Mouse (Mus musculus) gastrocnemius, postnatal 36 days (tissue): ENCODE data around the gene Nynrin. TPM values are rescaled to one million over a fixed set of nuclear protein-coding genes. Genes with fewer than 3 reads are reported as not detected.

Experiments
- DNase-seq, 2 experiments: peaks; one replicate each; pipeline ENCODE4 v3.0.0; 2022
- intact Hi-C: fragments of 180-260 bp; cut with DNase I; formaldehyde crosslinking; loops from one replicate; pipeline ENCODE4 v1.15.1; 2025
- long read RNA-seq, 2 experiments: library from polyadenylated mRNA; stranded (forward); transcript quantifications; one replicate each; pipeline ENCODE4 v2.0.0; 2021
- total RNA-seq, 2 experiments: library from RNA; stranded (reverse); gene quantifications; 2 replicates each; pipeline ENCODE4 v1.2.3; 2021

Nynrin gene
- total RNA-seq = 1 to 10 TPM; 2.1 to 2.7 TPM
- long read RNA-seq, experiment 1 = 0 reads
- long read RNA-seq, experiment 2, partial matches to known transcripts = 0 of 1 reads
- long read RNA-seq, experiment 2, other reads (novel, unspliced or antisense) = 1 of 1 reads

DNA sequence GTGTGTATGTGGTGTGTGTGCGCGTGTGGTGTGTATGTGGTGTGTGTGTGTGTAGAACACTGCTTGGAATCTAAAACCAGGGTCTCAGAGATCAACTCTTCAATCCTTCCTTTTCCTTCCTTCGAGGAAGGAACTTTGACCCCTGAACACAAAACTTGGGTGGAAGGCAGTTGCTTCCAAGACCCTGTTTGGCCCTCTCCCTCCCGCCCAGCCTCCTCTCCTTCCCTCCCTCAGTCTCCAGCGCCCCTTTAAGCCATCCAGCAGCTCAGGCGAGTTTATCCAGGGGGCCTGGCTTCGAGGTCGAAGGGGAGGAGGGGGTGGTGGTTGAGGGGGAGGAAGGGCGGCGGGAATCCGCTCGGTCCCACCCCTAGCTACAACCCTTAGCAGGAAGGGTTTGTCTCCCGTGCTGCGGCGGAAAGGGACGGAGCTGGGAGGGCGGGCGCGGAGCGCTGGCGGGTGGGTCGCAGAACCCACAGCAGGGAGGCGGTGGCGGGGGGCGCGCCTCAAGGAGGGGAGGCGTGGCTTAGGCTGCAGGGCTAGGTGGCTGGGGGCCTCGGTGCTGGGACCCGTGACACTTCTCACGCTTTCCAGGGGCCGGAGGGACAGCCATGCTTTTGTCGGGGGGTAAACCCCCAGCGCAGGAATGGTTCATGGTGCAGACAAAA is at the start of gene Nynrin:
Nynrin (plus strand) TSS at position 390 of the 665 bp plus-strand sequence.
- intact Hi-C loops = no loop called here
- DNase-seq = peak in 1 of 2 experiments; percentile 63

DNA sequence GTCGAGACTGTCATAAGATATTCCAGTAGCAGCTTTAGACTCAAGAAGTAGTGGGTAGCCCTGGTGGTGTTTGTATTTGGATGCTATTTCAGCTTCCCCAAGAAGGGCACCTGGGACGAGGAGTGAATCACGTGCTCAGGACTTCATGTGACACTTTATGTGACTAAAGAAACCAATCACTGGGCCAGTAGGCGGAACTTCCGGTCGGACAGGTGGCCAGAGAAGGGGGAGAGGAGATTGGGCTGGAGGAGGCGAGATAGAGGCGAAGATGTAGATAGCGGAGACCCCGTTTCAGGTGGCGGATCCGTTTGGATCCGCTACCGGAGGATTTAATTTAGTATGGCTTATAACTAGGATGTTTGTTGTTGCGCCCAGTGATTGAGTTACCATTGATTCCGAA is 38.9 kb upstream of the Nynrin start:
- DNase-seq = peak in 1 of 2 experiments; percentile 71
- intact Hi-C loops = no loop called here

DNA sequence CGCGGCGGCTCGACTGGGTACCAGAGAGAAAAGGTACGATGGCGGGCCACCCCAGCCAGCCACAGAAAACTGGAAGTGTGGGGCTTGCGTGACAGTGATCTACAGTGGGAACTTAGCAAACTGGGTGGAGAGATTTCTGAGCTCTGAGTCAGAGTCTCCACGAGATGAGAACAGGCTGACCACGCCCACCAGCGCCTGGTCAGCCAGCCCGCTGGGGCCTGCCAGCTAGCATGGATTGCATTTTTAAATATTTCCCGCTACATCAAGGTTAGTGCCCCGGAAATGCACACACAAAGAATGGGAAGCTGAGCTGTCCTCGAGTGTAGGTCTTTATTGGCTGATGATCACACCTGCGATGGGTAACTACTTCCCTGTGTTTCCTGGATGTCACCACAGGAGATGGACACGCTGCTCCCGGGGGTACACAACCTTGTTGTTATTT is 38.5 kb upstream of the Nynrin start:
- intact Hi-C loops = no loop called here
- DNase-seq = peak; percentile 44 to 52

DNA sequence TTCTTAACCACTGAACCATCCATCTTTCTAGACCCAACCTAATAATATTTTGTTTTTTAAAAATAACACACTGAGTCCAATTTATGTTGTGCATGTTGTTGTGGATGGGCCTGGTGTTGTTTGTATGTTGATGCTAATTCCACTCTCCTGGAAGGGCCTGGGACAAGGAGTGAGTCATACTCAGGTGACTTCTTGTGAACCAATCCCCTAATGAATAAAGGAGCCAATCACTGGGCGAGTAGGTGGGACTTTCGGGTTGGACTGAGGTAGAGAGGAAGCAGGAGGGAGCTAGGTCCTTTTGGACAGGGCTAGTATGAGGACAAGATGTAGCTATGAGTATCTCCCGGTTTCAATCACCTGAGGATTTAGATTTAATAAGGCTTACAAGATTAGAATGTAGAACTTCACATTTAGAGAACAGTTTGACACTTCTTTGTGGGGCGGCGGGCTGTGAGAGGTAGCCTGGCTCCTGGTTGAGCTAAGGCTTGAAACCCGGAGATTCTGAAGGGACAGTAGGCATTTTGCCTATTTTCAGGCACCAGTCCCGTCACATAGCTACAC is 33.9 kb upstream of the Nynrin start:
- DNase-seq = no peak
- intact Hi-C loops = loop anchor here (5.0 kb wide), 1 partner anchor 97 kb away; no protein-coding TSS in a partner anchor

DNA sequence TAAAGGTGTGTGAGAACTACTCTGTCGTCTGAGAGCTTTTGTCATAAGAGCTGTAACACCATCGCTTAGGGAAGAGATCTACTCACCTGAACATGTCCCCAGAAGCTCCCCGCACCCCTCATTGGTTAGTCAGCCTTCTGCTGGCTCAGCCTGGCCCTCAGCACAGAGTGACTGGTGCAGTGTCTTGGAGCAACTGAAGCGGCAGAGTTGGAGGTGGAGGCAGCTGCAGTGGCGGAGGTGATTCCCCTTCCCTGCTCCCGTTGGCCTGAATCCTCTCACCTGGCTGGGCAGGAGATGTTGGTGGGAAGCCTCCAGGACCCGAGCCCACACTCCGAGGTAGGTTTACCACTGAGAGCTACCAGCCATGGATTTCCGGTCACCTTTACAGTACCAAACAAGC is 33.2 kb upstream of the Nynrin start:
- intact Hi-C loops = loop anchor here (5.0 kb wide), 1 partner anchor 97 kb away; no protein-coding TSS in a partner anchor
- DNase-seq = no peak

DNA sequence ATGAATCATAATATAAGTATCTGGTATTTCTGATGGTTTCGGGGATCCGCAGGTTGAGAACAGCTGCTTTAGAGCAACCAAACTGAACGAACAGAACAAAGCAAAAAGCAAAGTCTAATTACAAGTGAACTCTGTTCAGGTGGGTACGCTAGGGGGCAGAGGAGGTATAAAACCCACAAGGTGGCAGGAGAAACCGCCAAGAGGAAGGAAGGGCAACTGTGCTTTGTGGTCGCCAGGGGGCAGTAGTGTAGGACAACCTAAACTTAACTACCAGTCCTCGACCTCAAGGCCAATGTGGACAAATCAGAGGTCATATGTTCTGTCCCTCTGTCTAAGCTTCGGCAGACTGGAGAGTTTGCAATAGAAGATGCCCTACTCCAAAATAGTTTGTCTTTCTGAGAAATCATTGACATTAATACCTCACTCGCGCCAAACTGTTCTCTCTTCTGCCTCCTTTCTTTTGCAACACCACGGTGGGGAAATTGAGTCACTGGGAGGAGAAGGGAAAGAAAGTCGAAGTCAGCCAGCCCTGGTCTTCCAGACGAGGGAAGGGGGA is 31.3 kb upstream of the Nynrin start:
- DNase-seq = peak; percentile 44 to 73
- intact Hi-C loops = loop anchor here (2.0 to 5.0 kb wide), 2 partner anchors 40 to 95 kb away; no protein-coding TSS in a partner anchor

DNA sequence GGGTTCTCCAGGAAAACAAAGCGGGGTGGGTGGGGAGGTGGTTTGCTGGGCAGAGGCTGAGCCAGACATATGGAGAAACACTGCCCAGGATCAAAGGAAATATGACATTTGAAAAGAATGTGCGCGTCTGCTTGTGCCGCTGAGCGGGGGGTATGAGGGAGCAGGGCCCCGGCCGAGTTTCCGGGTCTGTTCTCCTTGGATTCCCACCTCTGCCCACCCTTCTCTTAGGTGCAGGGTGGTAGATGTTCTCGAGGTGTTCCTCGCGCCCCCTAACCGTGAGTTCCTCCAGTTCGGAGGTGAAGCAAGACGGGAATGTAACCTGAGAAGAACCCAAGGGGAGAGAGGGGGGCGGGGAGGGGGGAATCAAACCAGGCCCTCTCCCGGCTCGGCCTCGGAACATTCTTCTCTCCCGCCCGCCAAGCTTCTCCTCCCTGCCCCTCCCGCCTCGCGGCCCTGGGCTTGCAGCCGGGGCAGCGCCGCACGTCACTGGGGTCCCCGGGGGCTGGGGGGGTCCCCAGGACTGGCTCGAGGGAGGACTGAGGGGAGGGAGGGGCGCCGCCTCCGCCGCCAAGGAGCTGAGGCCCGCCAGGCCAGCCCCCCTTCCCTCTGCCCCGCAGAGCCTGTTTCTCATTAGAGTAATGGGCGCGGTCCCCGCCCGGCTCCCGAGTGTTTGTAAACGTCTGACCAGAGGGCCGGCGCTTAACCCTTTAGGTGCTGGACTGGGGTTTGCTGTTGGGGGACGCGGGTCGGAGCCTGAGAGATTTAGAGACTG is 30.6 kb upstream of the Nynrin start, which contains the start of gene Nfatc4:
Nfatc4 (plus strand) TSS at position 154 of the 772 bp plus-strand sequence.
- intact Hi-C loops = loop anchor here (2.0 to 5.0 kb wide), 2 partner anchors 40 to 94 kb away; no protein-coding TSS in a partner anchor
- DNase-seq = peak; percentile 83 to 85

DNA sequence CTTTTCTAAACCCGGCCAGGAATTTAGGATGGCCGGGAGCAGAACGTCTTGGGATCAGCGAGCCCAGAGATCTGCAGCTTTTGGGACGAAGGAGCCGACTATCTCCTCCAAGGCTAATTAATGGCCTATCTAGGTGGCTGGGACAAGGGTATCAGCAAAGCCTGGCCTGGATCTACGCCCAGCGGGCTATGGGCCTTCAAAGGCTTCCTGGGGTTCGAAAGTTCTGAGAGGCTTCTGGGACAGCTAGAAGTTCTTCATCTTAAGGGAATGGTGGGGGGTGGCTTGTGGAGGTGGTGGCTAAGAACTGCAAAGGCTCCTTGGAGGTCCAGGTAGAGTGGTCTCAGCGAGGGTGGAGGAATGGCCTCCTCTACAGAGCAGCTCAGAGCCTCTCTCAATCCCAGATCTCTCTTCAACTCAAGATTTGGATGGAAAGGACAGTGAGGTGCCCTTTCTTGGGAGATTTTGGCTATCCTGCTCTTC is 29.8 kb upstream of the Nynrin start:
- intact Hi-C loops = loop anchor here (5.0 kb wide), 1 partner anchor 93 kb away; no protein-coding TSS in a partner anchor
- DNase-seq = peak; percentile 21 to 43

DNA sequence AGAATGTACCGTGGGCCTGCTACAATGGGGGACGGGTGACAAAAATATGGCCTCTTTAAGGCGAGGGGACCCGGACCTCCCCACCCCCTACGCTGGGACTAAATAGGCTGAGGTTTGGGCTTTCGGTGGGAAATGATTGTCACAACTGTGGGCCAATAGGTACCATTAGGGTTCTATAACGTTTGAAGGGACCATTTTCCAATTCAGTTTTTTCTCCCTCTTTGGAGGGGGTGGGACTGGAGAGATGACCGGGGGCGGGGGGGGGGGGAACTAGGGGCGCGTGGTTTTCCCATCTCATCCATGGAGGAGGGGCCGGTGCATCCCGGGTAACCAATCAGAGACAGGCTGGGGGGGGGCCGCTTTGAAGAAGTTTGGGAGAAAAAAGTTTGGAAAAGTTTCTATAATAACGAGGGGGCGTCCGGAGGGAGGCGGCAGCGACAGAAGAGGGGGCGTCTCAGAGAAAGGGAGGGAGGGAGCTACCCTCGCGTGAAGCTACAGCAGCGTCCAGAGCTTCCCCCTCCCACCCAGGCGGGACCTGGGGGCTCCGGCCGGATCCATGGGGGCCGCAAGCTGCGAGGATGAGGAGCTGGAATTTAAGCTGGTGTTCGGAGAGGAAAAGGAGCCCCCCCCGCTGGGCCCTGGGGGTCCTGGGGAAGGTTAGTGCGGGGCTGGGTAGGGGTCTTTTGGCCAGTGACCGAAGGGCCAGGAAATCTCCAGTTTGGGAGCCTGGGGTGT is 29.2 kb upstream of the Nynrin start:
- intact Hi-C loops = loop anchor here (5.0 kb wide), 1 partner anchor 93 kb away; no protein-coding TSS in a partner anchor

DNA sequence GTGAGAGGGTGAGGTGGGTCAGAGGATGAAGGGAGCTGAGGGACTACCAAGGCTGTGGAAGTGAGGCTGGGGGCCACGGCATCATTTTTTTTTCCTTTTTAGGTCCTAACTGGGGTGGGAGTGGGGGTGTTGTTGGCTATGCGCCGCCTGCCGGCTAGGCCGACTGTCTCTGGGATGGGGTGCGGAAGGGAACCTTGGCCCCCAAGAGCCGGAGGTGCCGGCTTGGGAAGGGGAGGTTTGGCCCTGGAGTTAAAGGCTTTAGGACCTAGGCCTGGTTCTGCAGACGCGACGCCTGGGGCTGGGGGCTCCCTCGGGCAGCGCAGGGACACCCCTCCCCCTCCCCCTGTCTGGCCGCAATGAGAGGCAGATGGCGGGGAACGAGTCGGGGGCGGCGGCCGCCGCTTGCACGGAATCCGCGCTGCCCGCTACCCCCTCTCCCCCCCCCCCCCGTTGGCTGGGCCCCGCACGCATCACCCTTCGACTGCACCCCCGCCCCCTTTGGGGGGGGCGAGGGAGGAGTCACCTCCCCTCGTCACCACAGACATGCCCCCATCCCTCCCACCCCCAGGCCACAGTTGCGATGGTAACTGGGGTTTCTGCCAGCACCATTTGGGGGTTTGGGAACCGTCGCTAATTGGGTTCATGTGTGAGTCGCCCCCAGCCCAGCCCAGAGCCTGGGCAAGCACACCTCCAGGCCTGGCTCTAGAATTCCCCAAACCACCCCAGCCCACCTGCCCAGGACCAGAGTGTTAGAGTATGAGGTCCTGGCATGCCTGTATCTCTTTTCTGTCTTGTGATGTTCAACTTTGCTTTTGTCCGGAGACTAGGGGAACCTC is 28.4 kb upstream of the Nynrin start:
- peak; percentile 19 to 35 for DNase-seq
- intact Hi-C loops = no loop called here

More for the DNA sequence above, 29.2 kb upstream of the Nynrin start:
- peak; percentile 45 to 61 for DNase-seq

DNA sequence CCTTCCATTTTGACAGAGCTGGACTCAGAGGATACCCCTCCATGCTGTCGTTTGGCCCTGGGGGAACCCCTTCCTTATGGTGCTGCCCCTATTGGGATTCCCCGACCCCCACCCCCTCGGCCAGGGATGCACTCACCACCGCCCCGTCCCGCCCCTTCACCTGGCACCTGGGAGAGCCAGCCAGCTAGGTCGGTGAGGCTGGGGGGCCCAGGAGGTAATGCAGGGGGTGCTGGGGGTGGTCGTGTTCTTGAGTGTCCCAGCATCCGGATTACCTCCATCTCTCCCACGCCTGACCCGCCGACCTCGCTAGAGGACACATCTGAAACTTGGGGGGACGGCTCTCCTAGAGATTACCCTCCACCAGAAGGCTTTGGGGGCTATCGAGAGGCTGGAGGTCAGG is 27.7 kb upstream of the Nynrin start:
- intact Hi-C loops = no loop called here
- no peak for DNase-seq

DNA sequence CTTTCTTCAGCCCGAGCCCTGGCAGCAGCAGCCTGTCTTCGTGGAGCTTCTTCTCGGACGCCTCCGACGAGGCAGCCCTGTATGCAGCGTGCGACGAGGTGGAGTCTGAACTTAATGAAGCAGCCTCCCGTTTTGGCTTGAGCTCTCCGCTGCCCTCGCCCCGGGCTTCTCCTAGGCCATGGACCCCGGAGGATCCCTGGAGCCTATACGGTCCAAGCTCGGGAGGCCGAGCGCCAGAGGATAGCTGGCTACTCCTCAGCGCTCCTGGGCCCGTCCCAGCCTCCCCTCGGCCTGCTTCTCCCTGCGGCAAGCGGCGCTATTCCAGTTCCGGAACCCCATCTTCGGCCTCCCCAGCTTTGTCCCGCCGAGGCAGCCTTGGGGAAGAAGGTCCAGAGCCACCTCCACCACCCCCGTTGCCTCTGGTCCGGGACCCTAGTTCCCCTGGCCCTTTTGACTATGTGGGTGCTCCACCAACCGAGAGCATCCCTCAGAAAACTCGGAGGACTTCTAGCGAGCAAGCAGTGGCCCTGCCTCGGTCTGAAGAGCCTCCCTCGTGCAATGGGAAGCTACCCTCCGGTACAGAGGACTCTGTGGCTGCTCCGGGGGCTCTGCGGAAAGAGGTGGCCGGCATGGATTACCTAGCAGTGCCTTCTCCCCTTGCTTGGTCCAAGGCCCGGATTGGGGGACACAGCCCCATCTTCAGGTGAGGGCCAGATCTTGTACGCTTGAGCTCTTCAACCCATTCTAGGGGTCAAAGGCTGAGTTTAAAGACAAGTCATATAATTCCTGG is 27.1 kb upstream of the Nynrin start:
- DNase-seq = peak in 1 of 2 experiments; percentile 29
- intact Hi-C loops = no loop called here

DNA sequence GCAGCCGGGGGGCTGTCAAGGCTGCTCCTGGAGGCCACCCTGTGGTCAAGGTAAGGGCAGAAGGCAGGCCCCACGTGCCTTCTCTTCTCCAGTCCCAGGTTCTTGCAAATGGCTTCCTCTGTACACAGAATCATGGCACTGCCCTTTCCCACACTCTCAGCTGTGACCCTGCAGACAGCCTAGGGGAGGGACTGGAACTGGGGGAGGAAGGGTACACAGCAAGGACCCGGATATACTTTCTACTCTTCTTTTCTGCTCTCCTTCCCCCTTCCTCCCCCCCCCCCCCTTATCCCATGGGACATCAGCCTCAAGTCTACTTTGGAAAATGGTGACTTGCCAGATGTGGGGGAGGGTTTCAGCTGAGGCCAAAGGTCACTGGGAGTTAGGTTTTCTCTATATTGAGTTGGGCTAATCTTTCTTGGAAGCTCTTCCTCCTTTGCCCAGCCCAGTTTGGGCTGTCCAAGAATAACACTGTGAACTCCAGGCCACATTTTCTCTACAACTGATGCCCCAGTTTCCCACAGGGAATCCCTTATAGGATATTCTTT is 25.0 kb upstream of the Nynrin start:
- DNase-seq = no peak

DNA sequence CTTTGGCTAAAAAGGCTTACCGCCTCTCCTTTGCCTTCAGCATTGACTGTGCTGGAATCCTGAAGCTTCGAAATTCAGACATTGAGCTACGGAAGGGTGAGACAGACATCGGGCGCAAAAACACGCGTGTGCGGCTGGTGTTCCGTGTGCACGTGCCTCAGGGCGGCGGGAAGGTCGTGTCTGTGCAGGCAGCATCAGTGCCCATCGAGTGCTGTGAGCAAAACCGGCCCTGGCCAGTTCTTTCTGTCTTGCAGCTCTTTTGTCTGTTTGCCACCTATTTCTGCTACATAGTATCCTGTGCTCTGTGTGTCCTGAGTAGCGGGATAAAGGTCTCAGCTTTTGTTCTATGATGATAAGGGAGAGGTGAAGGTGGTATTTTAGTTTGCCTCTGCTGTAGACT is 24.0 kb upstream of the Nynrin start:
- intact Hi-C loops = no loop called here
- no peak for DNase-seq

More for the DNA sequence above, 25.0 kb upstream of the Nynrin start:
- intact Hi-C loops = no loop called here

DNA sequence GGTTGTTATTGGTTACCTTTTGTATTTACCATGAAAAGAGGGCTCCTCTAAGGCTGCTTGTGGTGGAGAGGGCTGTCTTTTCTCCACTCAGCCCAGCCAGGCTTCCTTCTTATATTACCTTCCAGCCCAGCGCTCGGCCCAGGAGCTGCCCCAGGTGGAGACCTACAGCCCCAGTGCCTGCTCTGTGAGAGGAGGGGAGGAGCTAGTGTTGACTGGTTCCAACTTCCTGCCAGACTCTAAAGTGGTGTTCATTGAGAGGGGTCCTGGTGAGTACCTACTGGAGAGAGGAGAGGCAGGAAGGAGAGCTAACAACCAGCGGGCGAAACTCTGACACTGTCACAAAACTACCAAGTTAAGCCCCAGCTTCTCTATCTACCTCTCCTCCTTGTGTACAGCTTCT is 23.5 kb upstream of the Nynrin start:
- intact Hi-C loops = no loop called here
- no peak for DNase-seq

DNA sequence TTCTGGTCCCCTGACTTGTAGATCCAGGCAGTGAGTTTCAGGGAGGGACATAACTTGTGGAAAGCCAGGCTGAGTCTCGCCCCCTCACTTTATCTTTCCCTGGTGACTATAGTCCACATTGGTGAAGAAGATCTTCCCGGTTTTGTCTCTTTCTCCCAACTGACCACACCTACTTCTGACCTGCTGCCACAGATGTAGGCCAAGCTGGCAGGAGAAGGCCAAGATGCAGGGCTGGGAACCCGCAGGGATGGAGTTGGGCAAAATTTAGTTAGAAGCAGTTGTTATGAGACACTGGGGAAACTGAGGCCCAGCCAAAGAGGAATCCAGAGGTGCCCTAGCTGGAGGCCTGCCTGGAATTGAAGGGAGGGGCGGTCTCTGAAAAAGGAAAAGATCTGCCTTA is 20.7 kb upstream of the Nynrin start:
- DNase-seq = no peak
- intact Hi-C loops = no loop called here

DNA sequence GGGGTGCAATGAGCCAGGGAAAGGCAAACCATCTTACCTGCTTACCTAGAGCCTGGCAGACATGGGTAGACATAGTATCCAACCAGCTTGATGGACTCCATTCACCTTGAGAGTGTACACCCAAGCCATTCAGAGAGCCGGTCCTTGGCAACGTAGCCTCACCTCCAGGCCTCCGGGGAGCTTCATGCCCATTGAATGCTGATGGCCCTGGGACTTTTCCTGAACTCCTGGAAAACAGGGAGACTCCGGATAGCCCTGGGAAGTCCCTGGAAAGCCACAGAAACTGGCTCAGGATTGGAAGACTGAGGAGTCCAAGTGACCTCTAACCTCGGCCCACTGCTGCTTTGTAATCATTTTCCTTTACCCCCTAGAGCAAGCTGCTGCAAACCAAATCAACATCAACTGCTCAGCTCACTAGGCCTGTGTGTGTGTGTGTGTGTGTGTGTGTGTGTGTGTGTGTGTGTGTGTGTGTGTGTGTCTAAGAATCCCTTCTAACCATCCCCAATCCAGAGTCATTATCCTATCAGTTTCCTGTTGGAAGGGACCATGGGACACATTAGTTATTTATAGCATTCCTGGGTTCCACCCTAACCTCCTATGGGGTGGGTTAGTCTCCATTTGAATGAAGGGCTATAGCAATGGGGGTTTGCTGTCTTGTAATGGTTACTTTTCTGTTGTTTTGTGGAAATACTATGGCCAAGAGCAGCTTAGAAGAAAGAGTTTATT is 18.8 kb upstream of the Nynrin start:
- no peak for DNase-seq
- intact Hi-C loops = no loop called here
